Mouse (Mus musculus): Measurements from ENCODE around the gene Fam57b.

DNA sequence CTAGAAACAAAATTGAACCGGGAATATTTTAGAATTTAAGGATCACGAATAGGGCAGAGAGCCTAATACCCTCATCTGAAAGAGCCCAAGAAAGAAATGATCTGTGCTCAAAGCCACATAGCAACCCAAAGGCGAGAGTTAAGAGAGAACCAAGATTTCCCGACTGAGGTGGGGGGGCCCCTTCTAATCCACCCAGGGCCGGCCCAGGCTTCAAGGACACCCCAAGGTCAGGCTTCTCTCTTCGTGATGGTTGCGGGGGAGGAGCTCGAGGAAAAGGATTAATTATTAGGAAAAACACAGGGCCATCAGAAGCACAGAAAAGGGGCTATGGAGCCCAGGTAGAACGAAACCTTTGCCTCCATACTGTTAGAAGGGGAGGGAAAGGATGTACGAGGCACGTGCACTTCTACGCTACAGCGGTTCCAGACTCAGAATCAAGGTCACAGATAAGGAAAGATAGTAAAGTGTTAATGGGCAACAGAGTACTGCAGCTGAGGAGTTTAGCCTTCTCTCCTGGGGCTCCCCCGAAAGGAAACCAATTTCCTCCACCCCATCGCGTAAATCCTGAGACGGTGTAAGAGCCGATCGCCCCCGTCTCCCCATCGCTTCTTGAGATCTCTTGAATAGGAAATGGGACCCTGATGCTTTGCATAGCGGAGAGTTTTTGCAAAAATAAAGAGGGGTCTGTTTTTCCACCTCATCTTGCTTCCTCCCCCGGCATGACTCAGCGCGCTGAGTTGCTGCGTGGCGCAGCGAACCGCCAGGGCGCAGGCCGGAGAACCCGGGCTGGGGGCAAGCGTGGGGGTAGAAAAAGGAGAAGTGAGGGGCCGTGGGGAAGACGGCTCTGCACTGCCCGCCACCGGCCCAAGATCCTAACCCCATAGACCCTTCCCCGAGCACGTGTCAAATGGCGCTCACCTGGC, 920 bp downstream of the Fam57b start:
- no peak for TF ChIP-seq CTCF (IDR thresholded peaks at IDR 0.05; ENCODE audit: control insufficient read depth, insufficient read depth, insufficient read length)
- no peak for TF ChIP-seq MYOG (IDR thresholded peaks at IDR 0.05; ENCODE audit: control insufficient read depth, extremely low read depth, insufficient read length)
- no peak for TF ChIP-seq USF1 (IDR thresholded peaks at IDR 0.05; ENCODE audit: low read depth)
- no peak for TF ChIP-seq MAX (IDR thresholded peaks at IDR 0.05)
- TF ChIP-seq CEBPB (IDR thresholded peaks at IDR 0.05; ENCODE audit: low read depth), result no peak
